Mouse (Mus musculus): ENCODE measurements around the gene Tmem108. TPM values are rescaled to one million over a fixed set of nuclear protein-coding genes. Genes with fewer than 3 reads are reported as not detected.

Tmem108 gene
- polyA plus RNA-seq, 1 experiment from 2014 or later, result 14.2 TPM

DNA sequence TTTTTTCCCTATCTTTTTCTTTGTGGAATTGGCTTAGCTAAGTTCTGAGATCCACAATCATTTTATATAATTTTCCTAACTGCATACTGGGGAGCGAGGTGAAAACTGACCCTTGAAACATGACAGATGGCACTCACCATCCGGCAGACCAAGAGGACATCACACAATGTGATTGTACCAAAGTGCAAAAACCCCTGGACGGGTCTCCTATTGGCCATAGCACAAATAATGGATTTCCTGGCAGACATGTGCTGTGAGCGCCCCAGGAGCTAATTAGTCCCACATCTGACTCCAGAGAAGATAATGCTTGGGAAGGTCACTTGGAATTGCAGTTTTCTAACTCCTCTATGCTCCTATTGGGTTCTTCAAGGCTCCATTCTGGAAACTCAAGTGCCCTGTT lies 183.9 kb downstream of the Tmem108 start:
- no peaks in the 10 kb centered on the region for H3K36me3 ChIP-seq (replicated peaks; ENCODE audit: control insufficient read depth, insufficient read depth, low read depth, low read length)
- DNase-seq (ENCODE audit: low spot score) (no peak), ATAC-seq (replicated peaks; ENCODE audit: insufficient number of reproducible peaks, low FRiP score, low TSS enrichment, low read depth) (no peak)
- no peaks in the 10 kb centered on the region for H3K27me3 ChIP-seq (ENCODE audit: control insufficient read depth, insufficient read depth, low read length)
- no peak overlapping the region for H3K4me2 ChIP-seq (ENCODE audit: low read depth, low read length)
- H3K9ac ChIP-seq (replicated peaks; ENCODE audit: low read length), result no peak overlapping the region
- H3K9me3 ChIP-seq (replicated peaks; ENCODE audit: control insufficient read depth, low read length), result no peaks in the 10 kb centered on the region
- WGBS, result 57% methylated on average over 4 of the region's 4 CpGs
- H3K4me1 ChIP-seq (ENCODE audit: control insufficient read depth, insufficient read depth, low read length), result peaks cover 2% of the 10 kb centered on the region; the same call in 1 of the 2 replicates
- no peak overlapping the region for H3K27ac ChIP-seq (replicated peaks; ENCODE audit: low read depth, low read length)
- H3K4me3 ChIP-seq (ENCODE audit: low read depth, low read length), result no peak overlapping the region

GRCm38 (mm10) chr9:103577181-103577580 lies 184.5 kb downstream of the Tmem108 start:
- no peak overlapping the region for H3K9ac ChIP-seq (replicated peaks; ENCODE audit: low read length)
- no peak for DNase-seq (ENCODE audit: low spot score)
- H3K4me3 ChIP-seq (ENCODE audit: low read depth, low read length), result no peak overlapping the region
- H3K27me3 ChIP-seq (ENCODE audit: control insufficient read depth, insufficient read depth, low read length), result no peaks in the 10 kb centered on the region
- ATAC-seq (replicated peaks; ENCODE audit: insufficient number of reproducible peaks, low FRiP score, low TSS enrichment, low read depth), result no peak
- H3K4me1 ChIP-seq (ENCODE audit: control insufficient read depth, insufficient read depth, low read length), result peaks cover 2% of the 10 kb centered on the region; the same call in 1 of the 2 replicates
- H3K4me2 ChIP-seq (ENCODE audit: low read depth, low read length), result no peak overlapping the region
- H3K36me3 ChIP-seq (replicated peaks; ENCODE audit: control insufficient read depth, insufficient read depth, low read depth, low read length), result no peaks in the 10 kb centered on the region
- H3K9me3 ChIP-seq (replicated peaks; ENCODE audit: control insufficient read depth, low read length), result no peaks in the 10 kb centered on the region
- no peak overlapping the region for H3K27ac ChIP-seq (replicated peaks; ENCODE audit: low read depth, low read length)
- WGBS, result 86% methylated on average over 5 of the region's 5 CpGs

DNA sequence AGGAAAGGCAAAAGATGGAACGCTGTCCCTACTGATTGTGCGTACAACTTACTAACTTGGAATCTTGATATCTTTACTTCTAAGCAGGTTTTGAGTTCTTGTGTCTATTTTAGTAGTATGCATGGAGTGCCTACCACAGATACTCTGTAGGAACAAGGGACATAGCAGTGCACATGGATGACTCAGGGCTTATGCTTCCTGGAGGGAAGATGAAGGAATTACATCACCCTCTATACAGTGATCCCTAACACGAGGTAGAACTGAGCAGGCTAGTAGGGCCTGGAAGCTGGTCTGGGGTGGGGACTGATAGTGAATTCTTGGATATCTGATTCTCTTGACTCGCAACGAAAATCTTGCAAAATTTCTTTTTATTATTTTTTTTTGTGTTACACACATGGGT lies 185.7 kb downstream of the Tmem108 start:
- Histone ChIP-seq H3K27me3 (ENCODE audit: control insufficient read depth, insufficient read depth, low read length) (no peaks in the 10 kb centered on the region), H3K4me3 (ENCODE audit: low read depth, low read length) (no peak overlapping the region), H3K9ac (replicated peaks; ENCODE audit: low read length) (no peak overlapping the region), H3K9me3 (replicated peaks; ENCODE audit: control insufficient read depth, low read length) (no peaks in the 10 kb centered on the region), H3K36me3 (replicated peaks; ENCODE audit: control insufficient read depth, insufficient read depth, low read depth, low read length) (no peaks in the 10 kb centered on the region), H3K4me2 (ENCODE audit: low read depth, low read length) (no peak overlapping the region), H3K4me1 (ENCODE audit: control insufficient read depth, insufficient read depth, low read length) (peaks cover 2% of the 10 kb centered on the region; the same call in 1 of the 2 replicates), H3K27ac (replicated peaks; ENCODE audit: low read depth, low read length) (no peak overlapping the region)
- no peak for ATAC-seq (replicated peaks; ENCODE audit: insufficient number of reproducible peaks, low FRiP score, low TSS enrichment, low read depth)
- WGBS, result 94% methylated on average over 5 of the region's 5 CpGs
- DNase-seq (ENCODE audit: low spot score), result no peak

DNA sequence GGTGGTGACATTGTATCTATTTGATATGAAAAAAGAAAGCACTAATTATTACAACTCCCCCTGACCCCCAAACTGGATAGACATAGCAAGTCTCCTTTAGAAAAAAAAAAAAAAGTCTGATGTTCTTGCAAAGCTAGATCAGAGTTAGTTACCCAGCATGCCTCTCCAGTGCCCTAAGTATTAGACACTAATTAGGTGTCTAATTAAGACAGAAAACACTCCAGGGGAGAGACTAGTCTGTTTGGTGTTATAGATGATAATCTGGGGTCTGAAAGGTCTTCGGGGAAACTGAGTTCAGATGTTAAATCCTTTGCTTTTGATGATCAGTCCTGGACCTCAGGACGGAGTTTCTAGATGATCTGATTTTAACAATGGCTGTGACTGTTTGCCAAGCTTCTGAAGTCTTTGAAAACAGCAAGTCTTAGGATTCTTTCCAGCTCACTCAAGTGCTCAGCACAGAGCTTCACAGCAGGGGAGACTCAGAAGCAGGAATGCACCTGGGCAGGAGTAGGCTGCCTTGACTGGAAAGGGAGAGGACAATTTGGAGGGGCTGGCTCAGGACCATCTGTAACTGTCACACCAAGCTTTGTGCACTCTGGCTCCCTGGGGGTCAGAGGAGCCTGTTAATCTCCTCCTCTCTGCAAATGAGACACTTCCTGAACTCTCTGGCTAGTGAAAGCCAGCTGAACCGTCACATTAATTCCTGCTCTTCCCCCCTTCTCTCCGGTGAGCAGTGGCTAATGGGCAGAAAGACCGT lies 187.5 kb downstream of the Tmem108 start:
- 0 out of 2 replicates have a peak, but pooled peaks have one; percentile 36 for ATAC-seq (replicated peaks; ENCODE audit: insufficient number of reproducible peaks, low FRiP score, low TSS enrichment, low read depth)

GRCm38 (mm10) chr9:103570158-103570741 lies 191.4 kb downstream of the Tmem108 start:
- WGBS, result 73% methylated on average over 14 of the region's 14 CpGs
- DNase-seq (ENCODE audit: low spot score), result no peak
- H3K4me3 ChIP-seq (ENCODE audit: low read depth, low read length), result no peak overlapping the region
- peaks cover 2% of the 10 kb centered on the region; the same call in 1 of the 2 replicates for H3K4me1 ChIP-seq (ENCODE audit: control insufficient read depth, insufficient read depth, low read length)
- H3K27ac ChIP-seq (replicated peaks; ENCODE audit: low read depth, low read length), result no peak overlapping the region
- no peaks in the 10 kb centered on the region for H3K36me3 ChIP-seq (replicated peaks; ENCODE audit: control insufficient read depth, insufficient read depth, low read depth, low read length)
- H3K9ac ChIP-seq (replicated peaks; ENCODE audit: low read length), result no peak overlapping the region
- ATAC-seq (replicated peaks; ENCODE audit: insufficient number of reproducible peaks, low FRiP score, low TSS enrichment, low read depth), result no peak
- no peaks in the 10 kb centered on the region for H3K9me3 ChIP-seq (replicated peaks; ENCODE audit: control insufficient read depth, low read length)
- H3K27me3 ChIP-seq (ENCODE audit: control insufficient read depth, insufficient read depth, low read length), result no peaks in the 10 kb centered on the region
- H3K4me2 ChIP-seq (ENCODE audit: low read depth, low read length), result no peak overlapping the region

More for the DNA sequence above, 187.5 kb downstream of the Tmem108 start:
- DNase-seq (ENCODE audit: low spot score), result peak; percentile 31
- H3K4me1 ChIP-seq (ENCODE audit: control insufficient read depth, insufficient read depth, low read length), result peaks cover 2% of the 10 kb centered on the region; the same call in 1 of the 2 replicates
- H3K4me3 ChIP-seq (ENCODE audit: low read depth, low read length), result no peak overlapping the region
- WGBS, result under 1% methylated on average over 5 of the region's 5 CpGs
- no peaks in the 10 kb centered on the region for H3K36me3 ChIP-seq (replicated peaks; ENCODE audit: control insufficient read depth, insufficient read depth, low read depth, low read length)
- H3K4me2 ChIP-seq (ENCODE audit: low read depth, low read length), result no peak overlapping the region
- no peaks in the 10 kb centered on the region for H3K27me3 ChIP-seq (ENCODE audit: control insufficient read depth, insufficient read depth, low read length)
- H3K9me3 ChIP-seq (replicated peaks; ENCODE audit: control insufficient read depth, low read length), result no peaks in the 10 kb centered on the region
- no peak overlapping the region for H3K9ac ChIP-seq (replicated peaks; ENCODE audit: low read length)
- H3K27ac ChIP-seq (replicated peaks; ENCODE audit: low read depth, low read length), result no peak overlapping the region

GRCm38 (mm10) chr9:103568983-103569382 lies 192.7 kb downstream of the Tmem108 start:
- no peak overlapping the region for H3K4me3 ChIP-seq (ENCODE audit: low read depth, low read length)
- H3K36me3 ChIP-seq (replicated peaks; ENCODE audit: control insufficient read depth, insufficient read depth, low read depth, low read length), result no peaks in the 10 kb centered on the region
- 87% methylated on average over 9 of the region's 9 CpGs for WGBS
- DNase-seq (ENCODE audit: low spot score) (no peak), ATAC-seq (replicated peaks; ENCODE audit: insufficient number of reproducible peaks, low FRiP score, low TSS enrichment, low read depth) (no peak)
- no peak overlapping the region for H3K27ac ChIP-seq (replicated peaks; ENCODE audit: low read depth, low read length)
- H3K9ac ChIP-seq (replicated peaks; ENCODE audit: low read length), result no peak overlapping the region
- H3K4me2 ChIP-seq (ENCODE audit: low read depth, low read length), result no peak overlapping the region
- H3K9me3 ChIP-seq (replicated peaks; ENCODE audit: control insufficient read depth, low read length), result no peaks in the 10 kb centered on the region
- H3K27me3 ChIP-seq (ENCODE audit: control insufficient read depth, insufficient read depth, low read length), result no peaks in the 10 kb centered on the region
- no peaks in the 10 kb centered on the region for H3K4me1 ChIP-seq (ENCODE audit: control insufficient read depth, insufficient read depth, low read length)

DNA sequence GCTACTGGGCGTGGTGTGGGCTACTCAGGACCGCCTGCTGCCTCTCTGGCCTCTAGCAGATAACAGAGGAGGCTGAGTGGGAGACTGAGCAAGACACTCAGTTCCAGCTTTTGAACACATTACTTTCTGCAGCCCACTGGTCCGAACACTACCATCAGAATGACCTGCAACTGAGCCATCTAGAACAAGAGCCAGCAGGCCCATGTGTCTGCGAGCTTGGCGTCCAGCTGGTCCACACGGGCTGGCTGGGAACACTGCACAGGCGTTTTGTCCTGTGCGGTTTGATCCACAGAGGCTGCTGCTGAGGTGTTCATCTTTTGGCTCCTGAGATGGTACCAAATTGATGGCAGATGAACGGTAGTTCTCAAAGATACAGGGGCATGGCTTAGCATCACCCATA lies 196.5 kb downstream of the Tmem108 start:
- no peak for ATAC-seq (replicated peaks; ENCODE audit: insufficient number of reproducible peaks, low FRiP score, low TSS enrichment, low read depth)
- Histone ChIP-seq H3K27me3 (ENCODE audit: control insufficient read depth, insufficient read depth, low read length) (no peaks in the 10 kb centered on the region), H3K4me3 (ENCODE audit: low read depth, low read length) (no peak overlapping the region), H3K36me3 (replicated peaks; ENCODE audit: control insufficient read depth, insufficient read depth, low read depth, low read length) (no peaks in the 10 kb centered on the region), H3K4me1 (ENCODE audit: control insufficient read depth, insufficient read depth, low read length) (no peaks in the 10 kb centered on the region), H3K27ac (replicated peaks; ENCODE audit: low read depth, low read length) (no peak overlapping the region), H3K9ac (replicated peaks; ENCODE audit: low read length) (no peak overlapping the region), H3K9me3 (replicated peaks; ENCODE audit: control insufficient read depth, low read length) (no peaks in the 10 kb centered on the region), H3K4me2 (ENCODE audit: low read depth, low read length) (no peak overlapping the region)
- WGBS, result 92% methylated on average over 9 of the region's 9 CpGs
- no peak for DNase-seq (ENCODE audit: low spot score)
